Mouse (Mus musculus): Measurements from ENCODE around the gene Tmem91.

DNA sequence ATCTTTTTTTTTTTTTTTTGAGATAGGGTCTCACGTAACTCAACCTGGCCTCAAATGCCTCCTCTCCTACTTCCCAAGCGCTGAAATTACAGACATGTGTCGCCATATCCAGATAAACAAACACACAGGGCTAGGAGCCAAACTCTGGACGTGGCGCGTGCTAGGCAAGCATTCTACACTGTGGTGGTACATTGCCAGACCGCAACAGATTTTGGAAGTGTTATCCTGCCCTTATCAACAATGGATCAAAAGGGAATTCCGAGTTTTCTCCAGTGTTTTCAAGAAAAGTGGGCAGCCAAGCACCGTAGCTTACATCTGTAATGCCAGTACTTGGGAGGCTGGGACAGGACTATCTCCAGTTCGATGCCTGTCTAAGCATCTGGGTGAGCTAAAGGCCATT, 17.2 kb downstream of the Tmem91 start:
- no peak for TF ChIP-seq POLR2A (IDR thresholded peaks at IDR 0.05; ENCODE audit: control insufficient read depth, extremely low read depth, insufficient read depth, low read length, poor library complexity)
- TF ChIP-seq CTCF (IDR thresholded peaks at IDR 0.05; ENCODE audit: borderline replicate concordance, control insufficient read depth, extremely low read depth, insufficient read depth, low read length, poor library complexity), result no peak
